Comparison of ENCODE assay signal across 8 mouse cellular contexts in genomic region chr12:21285508-21286242, GRCm38 (mm10). TPM values are rescaled to one million over a fixed set of nuclear protein-coding genes. Genes with fewer than 3 reads are reported as not detected.
A peak's percentile ranks its signal among the peaks of the same experiment; 100 is the strongest.
DNase-seq lines count a peak whose midpoint lies in the region; ATAC-seq and TF ChIP-seq lines count a peak whose summit lies in the region.

No protein-coding gene starts in this region.

- peak; percentile 83 for ATAC-seq in heart, postnatal 0 days (ENCODE audit: insufficient read depth, low read depth)
- peak; percentile 1; the same call in 1 of the 2 replicates for ATAC-seq in megakaryocyte, adult 5-6 weeks (ENCODE audit: poor library complexity, severe bottlenecking)

- peak overlapping the region; percentile 80 for H3K4me3 ChIP-seq in layer of hippocampus, adult 2 months
- H3K4me3 ChIP-seq in bone marrow macrophage, adult 2 months (ENCODE audit: insufficient read depth, low read length) = peak overlapping the region; percentile 94
- H3K4me3 ChIP-seq in heart, postnatal 0 days (ENCODE audit: low read depth, low read length) = peak overlapping the region; percentile 95

- no peaks in the 10 kb centered on the region for H3K9me3 ChIP-seq in heart, postnatal 0 days (replicated peaks; ENCODE audit: control insufficient read depth, low read length)

- TF ChIP-seq EP300 in heart, postnatal 0 days (IDR thresholded peaks at IDR 0.05; ENCODE audit: low read depth) = peak; percentile 18; the same call in 1 of the 2 replicates

- TF ChIP-seq POLR2A in bone marrow macrophage, adult 2 months (IDR thresholded peaks at IDR 0.05; ENCODE audit: borderline replicate concordance, low read depth, low read length) = no peak

- peaks cover 21% of the 10 kb centered on the region for H3K4me1 ChIP-seq in bone marrow macrophage, adult 2 months (ENCODE audit: control insufficient read depth, insufficient read depth, low read length)
- H3K4me1 ChIP-seq in heart, postnatal 0 days (ENCODE audit: control insufficient read depth, insufficient read depth) = peaks cover 21% of the 10 kb centered on the region

- peak overlapping the region; percentile 93 for H3K27ac ChIP-seq in layer of hippocampus, adult 2 months
- H3K27ac ChIP-seq in bone marrow macrophage, adult 2 months (ENCODE audit: insufficient read depth, low read depth, low read length) = peak overlapping the region; percentile 63
- H3K27ac ChIP-seq in heart, postnatal 0 days (ENCODE audit: low read depth) = peak overlapping the region; percentile 77

- H3K9ac ChIP-seq in heart, postnatal 0 days (replicated peaks; ENCODE audit: low read depth, low read length) = peak overlapping the region; percentile 91

- under 1% methylated on average over 47 of the region's 47 CpGs for WGBS in heart, postnatal 0 days

- no peaks in the 10 kb centered on the region for H3K27me3 ChIP-seq in heart, postnatal 0 days (ENCODE audit: control insufficient read depth, insufficient read depth, low read length)

- H3K4me2 ChIP-seq in heart, postnatal 0 days (ENCODE audit: low read depth, low read length) = peak overlapping the region; percentile 71

- 0 out of 2 replicates have a peak, but pooled peaks cover 7% of the 10 kb centered on the region for H3K36me3 ChIP-seq in heart, postnatal 0 days (replicated peaks; ENCODE audit: control insufficient read depth, insufficient read depth, low read length)

- no peak for DNase-seq in layer of hippocampus, adult 2 months (ENCODE audit: low spot score in 2 of 2)
- DNase-seq in layer of hippocampus, postnatal 14 days (ENCODE audit: low spot score in 2 of 2) = no peak
- peak; percentile 57 for DNase-seq in heart, postnatal 0 days (ENCODE audit: low spot score)
- no peak for DNase-seq in left cerebral cortex, adult 18-20 months (ENCODE audit: low spot score in 2 of 2)
- no peak for DNase-seq in spleen, adult 12 weeks (ENCODE audit: low spot score)
- DNase-seq in urinary bladder, postnatal 4 days (ENCODE audit: low spot score in 2 of 2) = no peak

- 0 out of 2 replicates have a peak, but pooled peaks have one; percentile 10 for TF ChIP-seq CTCF in layer of hippocampus, adult 2 months (conservative IDR thresholded peaks at IDR 0.05)
- TF ChIP-seq CTCF in bone marrow macrophage, adult 2 months (IDR thresholded peaks at IDR 0.05; ENCODE audit: low read depth, low read length) = no peak
- no peak for TF ChIP-seq CTCF in heart, postnatal 0 days (IDR thresholded peaks at IDR 0.05; ENCODE audit: low read depth)

RNA-seq across cellular contexts. Expression of gene Itgb1bp1, which starts 0.4 kb away (rescaled TPM):
- 10 to 100 TPM; 38.4 to 40.8 TPM for total RNA-seq in layer of hippocampus, adult 2 months (2021)
- 10 to 100 TPM; 38.9 to 39.7 TPM for total RNA-seq in layer of hippocampus, postnatal 14 days (2021)
- polyA plus RNA-seq in bone marrow macrophage, adult 2 months (2012; ENCODE audit: insufficient read depth, insufficient read length, missing spikeins) = 39.4 and 46.2 TPM in 2 replicates
- 29.8 and 37.5 TPM in 2 replicates for total RNA-seq in heart, postnatal 0 days (2014; rRNA removed; ENCODE audit: low replicate concordance)
- polyA plus RNA-seq in heart, postnatal 0 days (2015; fragmentation: Nextera tagmentation; extraction: Ambion mirVana) = 42.1 and 43.4 TPM in 2 replicates
- total RNA-seq in megakaryocyte, adult 5-6 weeks (2015) = 47.5 and 50.9 TPM in 2 replicates
- total RNA-seq in megakaryocyte, adult 5-6 weeks (2017) = 28.6 and 35.0 TPM in 2 replicates
- 10 to 100 TPM; 41.1 to 43.1 TPM for total RNA-seq in left cerebral cortex, adult 18-20 months (2021)

RNA-seq across cellular contexts. Expression of gene Cpsf3, which starts 0.5 kb away (rescaled TPM):
- 10 to 100 TPM; 51.0 to 55.8 TPM for total RNA-seq in layer of hippocampus, adult 2 months (2021)
- 10 to 100 TPM; 51.3 to 64.0 TPM for total RNA-seq in layer of hippocampus, postnatal 14 days (2021)
- polyA plus RNA-seq in bone marrow macrophage, adult 2 months (2012; ENCODE audit: insufficient read depth, insufficient read length, missing spikeins) = 70.0 and 77.2 TPM in 2 replicates
- total RNA-seq in heart, postnatal 0 days (2014; rRNA removed; ENCODE audit: low replicate concordance) = 26.7 and 28.6 TPM in 2 replicates
- 51.8 and 52.5 TPM in 2 replicates for polyA plus RNA-seq in heart, postnatal 0 days (2015; fragmentation: Nextera tagmentation; extraction: Ambion mirVana)
- total RNA-seq in megakaryocyte, adult 5-6 weeks (2015) = 111 and 130 TPM in 2 replicates
- 68.0 and 82.5 TPM in 2 replicates for total RNA-seq in megakaryocyte, adult 5-6 weeks (2017)
- total RNA-seq in left cerebral cortex, adult 18-20 months (2021) = 10 to 100 TPM; 44.4 to 48.8 TPM

RNA-seq across cellular contexts. Expression of gene Iah1, which starts 30.5 kb away (rescaled TPM):
- 10 to 100 TPM; 10.6 to 14.3 TPM for total RNA-seq in layer of hippocampus, adult 2 months (2021)
- total RNA-seq in layer of hippocampus, postnatal 14 days (2021) = 10 to 100 TPM; 17.6 to 19.2 TPM
- 44.9 and 49.5 TPM in 2 replicates for polyA plus RNA-seq in bone marrow macrophage, adult 2 months (2012; ENCODE audit: insufficient read depth, insufficient read length, missing spikeins)
- total RNA-seq in heart, postnatal 0 days (2014; rRNA removed; ENCODE audit: low replicate concordance) = 41.3 and 59.2 TPM in 2 replicates
- 44.8 and 49.0 TPM in 2 replicates for polyA plus RNA-seq in heart, postnatal 0 days (2015; fragmentation: Nextera tagmentation; extraction: Ambion mirVana)
- 44.1 and 46.5 TPM in 2 replicates for total RNA-seq in megakaryocyte, adult 5-6 weeks (2015)
- total RNA-seq in megakaryocyte, adult 5-6 weeks (2017) = 34.7 and 41.9 TPM in 2 replicates
- total RNA-seq in left cerebral cortex, adult 18-20 months (2021) = 10 to 100 TPM; 12.3 to 13.0 TPM
